Mouse (Mus musculus): ENCODE results near the gene Sec23b.
"Not testable (repeated sequence)": the region's sequence is repeated elsewhere in the genome, so short reads cannot be mapped to it uniquely, and the experiment has no call there.

Gene Sec23b

GRCm38 (mm10) chr2:144555820-144556552 lies at the start of gene Sec23b:
TSS of gene Sec23b (plus strand) at chr2:144556229.
- DNase-seq: peak; percentile 95

GRCm38 (mm10) chr2:144514619-144515018 lies 41.4 kb upstream of the Sec23b start:
- DNase-seq: no peak

- no peak for DNase-seq
Measured at GRCm38 (mm10) chr2:144519772-144520171, 36.3 kb upstream of the Sec23b start.

- peak; percentile 22 for DNase-seq
Measured at GRCm38 (mm10) chr2:144525856-144526255, 30.2 kb upstream of the Sec23b start.

GRCm38 (mm10) chr2:144526981-144527820 lies 28.8 kb upstream of the Sec23b start, which contains the start of the genes Dzank1 and Polr3f:
TSS of gene Dzank1 (minus strand) at chr2:144527414.
TSS of gene Polr3f (plus strand) at chr2:144527718.
- peak; percentile 97 for DNase-seq

- DNase-seq: no peak
Measured at GRCm38 (mm10) chr2:144527821-144528174, 28.2 kb upstream of the Sec23b start.

GRCm38 (mm10) chr2:144537123-144537522 lies 18.9 kb upstream of the Sec23b start:
- no peak for DNase-seq

GRCm38 (mm10) chr2:144541246-144541645 lies 14.8 kb upstream of the Sec23b start:
- no peak for DNase-seq

GRCm38 (mm10) chr2:144543670-144544069 lies 12.4 kb upstream of the Sec23b start:
- DNase-seq: no peak

GRCm38 (mm10) chr2:144544630-144545029 lies 11.4 kb upstream of the Sec23b start:
- no peak for DNase-seq

GRCm38 (mm10) chr2:144545061-144545460 lies 11.0 kb upstream of the Sec23b start:
- DNase-seq: no peak

GRCm38 (mm10) chr2:144545481-144545880 lies 10.5 kb upstream of the Sec23b start:
- DNase-seq: no peak

GRCm38 (mm10) chr2:144547559-144547958 lies 8.5 kb upstream of the Sec23b start:
- no peak for DNase-seq

- DNase-seq: peak; percentile 61
Measured at GRCm38 (mm10) chr2:144550529-144550928, 5.5 kb upstream of the Sec23b start, which contains the start of gene Rbbp9. TSS of gene Rbbp9 (minus strand) at chr2:144550869.

- no peak for DNase-seq
Measured at GRCm38 (mm10) chr2:144553905-144554304, 2.1 kb upstream of the Sec23b start.

GRCm38 (mm10) chr2:144555286-144555819 lies 676 bp upstream of the Sec23b start:
- no peak for DNase-seq

GRCm38 (mm10) chr2:144588723-144589122 lies 32.7 kb downstream of the Sec23b start:
- DNase-seq: no peak

- DNase-seq: not testable (repeated sequence)
Measured at GRCm38 (mm10) chr2:144593036-144593435, 37.0 kb downstream of the Sec23b start.

GRCm38 (mm10) chr2:144593951-144594651 lies 38.1 kb downstream of the Sec23b start, which contains the start of gene Smim26:
TSS of gene Smim26 (plus strand) at chr2:144594054.
- peak; percentile 78 for DNase-seq

- no peak for DNase-seq
Measured at GRCm38 (mm10) chr2:144598006-144598405, 42.0 kb downstream of the Sec23b start.

GRCm38 (mm10) chr2:144599831-144600687 lies 44.0 kb downstream of the Sec23b start, which contains the start of gene Dtd1:
TSS of gene Dtd1 (plus strand) at chr2:144599897.
- DNase-seq: peak; percentile 92

GRCm38 (mm10) chr2:144601576-144601975 lies 45.5 kb downstream of the Sec23b start:
- no peak for DNase-seq
